Mouse (Mus musculus) large intestine, adult 2 months (tissue): ENCODE results near the gene Ppfia1. TPM values are rescaled to one million over a fixed set of nuclear protein-coding genes. Genes with fewer than 3 reads are reported as not detected.
A peak's percentile ranks its signal among the peaks of the same experiment; 100 is the strongest.

ENCODE experiments used
- DNase-seq: peaks from one replicate; pipeline ENCODE4 v3.0.0-alpha.2; 2012; ENCODE audit warnings: low read depth, low spot score
- WGBS: fragments of 180-500 bp; shearing (Covaris S2); methylation state at CpG from one replicate; pipeline ENCODE4 v1.1.7; 2018; 5-methylcytosine and 5-hydroxymethylcytosine counted together
- polyA plus RNA-seq: library from polyadenylated mRNA; depleted of rRNA; stranded (reverse); fragments of >200 nt; gene quantifications from 2 replicates; pipeline ENCODE4 v1.2.3, GENCODE M21; 2012; rRNA removed

Gene Ppfia1
- polyA plus RNA-seq = 24.7 and 28.9 TPM in 2 replicates

DNA sequence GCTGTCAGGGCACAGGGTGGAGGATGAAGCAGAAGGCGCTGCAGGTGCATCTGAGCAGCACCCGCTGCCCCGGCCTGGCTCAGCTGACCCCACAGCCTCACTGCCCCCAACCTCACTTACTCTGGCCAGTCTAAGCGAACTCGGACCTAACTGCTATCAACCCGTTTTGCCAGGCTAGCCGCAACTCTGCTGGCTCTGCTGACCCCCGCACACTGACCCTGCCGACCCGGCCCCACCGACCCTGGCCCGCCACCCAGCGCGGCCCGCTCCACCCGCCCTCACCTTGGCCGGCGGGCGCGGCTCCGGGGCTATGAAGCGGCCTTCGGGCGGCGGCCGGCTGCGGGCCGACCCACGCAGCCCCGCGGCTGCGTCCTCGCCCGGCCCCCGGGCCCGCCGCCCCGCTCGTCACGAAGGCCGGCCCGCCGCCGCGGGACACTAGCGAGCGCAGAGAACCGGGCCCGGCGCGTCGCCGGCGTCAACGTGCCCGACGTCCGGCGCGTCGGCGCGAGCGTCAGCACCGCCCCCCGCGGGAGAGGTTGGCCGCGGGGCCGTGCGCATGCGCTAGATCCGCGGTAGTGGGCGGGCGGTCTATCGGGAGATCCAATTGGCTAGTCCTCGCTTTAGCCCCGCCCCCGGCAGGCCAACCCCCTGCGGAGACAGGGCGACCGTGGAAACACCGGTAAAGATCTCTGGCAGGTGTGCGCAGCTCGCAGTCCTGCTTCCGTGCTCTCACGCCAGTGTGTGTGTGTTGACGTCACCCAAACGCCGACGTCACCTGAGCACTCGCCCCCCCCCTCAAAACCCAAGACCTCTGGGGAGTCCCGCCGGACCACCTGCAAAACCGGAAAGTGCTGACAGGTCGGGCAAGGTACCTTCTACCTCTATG is at the start of gene Ppfia1:
Gene Ppfia1, minus strand, starts transcription at position 493 of the 886 bp plus-strand sequence.
- WGBS = under 1% methylated on average over 97 of the region's 97 CpGs
- DNase-seq = peak; percentile 73

- WGBS = 86% methylated on average over 6 of the region's 6 CpGs
- no peak for DNase-seq
These were observed 46.9 kb upstream of the Ppfia1 start for GRCm38 (mm10) chr7:144600333-144600900.

DNA sequence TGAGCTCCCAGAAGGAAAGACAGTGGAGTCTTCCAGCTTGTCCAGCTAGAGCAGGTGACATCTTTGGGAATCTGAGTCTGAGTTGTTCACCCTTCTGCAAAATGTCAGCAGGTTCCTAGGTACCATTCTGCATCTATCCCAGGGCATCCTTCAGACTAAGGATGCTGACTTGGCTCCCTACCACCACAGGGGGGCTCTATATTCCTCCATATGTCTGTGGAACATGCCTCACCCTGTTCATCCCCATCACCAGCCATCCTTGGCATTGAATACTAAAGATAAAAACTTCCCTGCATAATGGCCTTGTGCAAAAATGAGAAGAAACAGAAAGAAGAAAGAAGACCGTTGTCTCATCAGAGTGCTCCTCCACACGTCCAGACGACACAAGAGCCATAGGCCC is 36.0 kb upstream of the Ppfia1 start:
- 92% methylated on average over 3 of the region's 3 CpGs for WGBS
- DNase-seq = no peak

GRCm38 (mm10) chr7:144587291-144587690 is 33.8 kb upstream of the Ppfia1 start:
- WGBS = 45% methylated on average over 2 of the region's 2 CpGs
- DNase-seq = no peak

GRCm38 (mm10) chr7:144585648-144586047 is 32.1 kb upstream of the Ppfia1 start:
- 20% methylated on average over 6 of the region's 6 CpGs for WGBS

DNA sequence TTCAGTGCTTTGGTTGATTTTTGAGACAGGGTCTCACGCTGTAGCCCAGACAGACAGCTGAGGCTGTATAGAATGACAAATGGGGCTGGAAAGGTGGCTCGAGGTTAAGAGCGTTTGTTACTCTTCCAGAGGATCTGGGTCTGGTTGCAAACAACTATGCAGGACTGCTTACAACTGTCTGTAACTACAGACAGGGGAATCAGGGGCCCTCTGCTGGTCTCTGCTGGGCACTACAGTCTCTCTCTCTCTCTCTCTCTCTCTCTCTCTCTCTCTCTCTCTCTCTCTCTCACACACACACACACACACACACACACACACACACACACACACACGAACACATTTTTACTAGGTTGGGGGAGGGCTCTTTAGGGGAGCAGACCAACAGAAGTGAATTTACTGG is 30.1 kb upstream of the Ppfia1 start:
- DNase-seq = no peak
- WGBS = 3% methylated on average over 4 of the region's 4 CpGs

More at GRCm38 (mm10) chr7:144585648-144586047, 32.1 kb upstream of the Ppfia1 start:
- DNase-seq = no peak

DNA sequence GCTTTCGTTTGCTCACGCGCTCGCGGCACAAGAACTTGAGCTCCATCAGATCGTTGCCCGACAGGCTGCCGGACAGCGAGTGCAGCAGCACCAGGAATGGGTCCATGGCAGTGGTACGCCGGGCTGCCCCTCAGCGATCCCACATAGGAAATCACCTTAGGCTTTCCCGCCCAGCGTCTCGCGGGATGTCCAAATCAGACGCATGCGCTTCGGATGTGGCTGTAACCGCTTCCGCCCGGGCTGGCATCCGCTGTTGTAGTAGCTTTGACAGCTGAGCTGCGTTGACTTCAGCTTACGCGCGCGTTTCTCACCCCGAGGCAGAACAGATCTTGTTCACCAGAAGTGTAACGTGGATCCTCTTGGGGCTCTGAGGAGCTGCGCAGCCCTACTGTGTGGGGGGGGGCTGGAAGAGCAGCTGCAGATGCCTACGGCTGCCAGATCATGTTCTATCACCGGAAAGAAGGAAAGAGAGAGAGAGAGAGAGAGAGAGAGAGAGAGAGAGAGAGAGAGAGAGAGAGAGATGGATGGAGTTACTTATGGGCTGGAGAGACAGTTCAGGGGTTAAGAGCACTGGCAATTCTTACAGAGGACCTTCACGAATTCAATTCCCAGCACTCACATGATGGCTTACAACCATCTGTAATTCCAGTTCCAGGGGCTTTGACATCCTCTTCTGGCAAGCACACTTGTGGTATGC is 28.9 kb upstream of the Ppfia1 start, which contains the start of gene Fadd:
Gene Fadd, minus strand, starts transcription at position 180 of the 697 bp plus-strand sequence.
- DNase-seq = peak; percentile 88
- WGBS = under 1% methylated on average over 34 of the region's 34 CpGs

GRCm38 (mm10) chr7:144581559-144582283 is 28.2 kb upstream of the Ppfia1 start:
- DNase-seq = peak; percentile 70
- 1% methylated on average over 42 of the region's 43 CpGs for WGBS

DNA sequence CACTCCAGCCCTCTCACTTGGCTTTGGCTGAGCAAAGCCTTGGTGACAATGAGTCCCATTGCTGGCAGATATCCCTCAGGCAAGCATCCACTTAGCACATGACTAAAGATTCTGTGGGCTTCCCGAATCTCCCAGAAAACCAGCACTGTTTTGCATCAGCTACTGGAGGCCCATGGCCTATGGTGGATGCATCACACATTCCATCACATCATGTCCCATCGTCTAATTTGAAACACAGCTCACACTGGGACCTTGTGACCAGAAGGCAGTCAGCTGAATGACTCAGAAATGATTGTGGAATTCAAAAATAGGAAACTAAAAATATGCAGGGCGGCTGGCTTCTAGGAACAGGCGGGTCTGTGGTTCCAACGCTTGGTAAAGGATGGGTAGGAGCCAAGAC is 24.3 kb upstream of the Ppfia1 start:
- WGBS = 82% methylated on average over 5 of the region's 5 CpGs
- no peak for DNase-seq

DNA sequence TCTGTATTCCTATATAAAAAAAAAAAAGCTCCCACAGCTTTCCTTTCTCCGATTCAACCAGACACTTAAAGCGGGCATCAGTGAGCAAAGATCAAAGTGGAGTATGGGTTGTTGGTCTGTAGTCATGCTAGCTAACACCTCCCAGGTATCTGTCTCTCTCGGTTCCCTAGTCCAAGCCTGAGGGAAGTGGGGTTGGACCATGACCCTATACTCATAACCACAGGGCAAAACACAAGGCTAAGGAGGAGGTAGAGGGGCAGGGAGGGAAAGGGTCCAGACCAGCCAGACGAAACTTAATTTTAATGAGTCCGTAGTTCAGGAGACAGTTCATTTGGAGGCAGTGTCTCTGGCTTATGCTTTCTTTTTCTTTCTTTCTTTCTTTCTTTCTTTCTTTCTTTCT is 18.7 kb upstream of the Ppfia1 start:
- 46% methylated on average over 5 of the region's 5 CpGs for WGBS
- no peak for DNase-seq

- DNase-seq = no peak
These were observed 18.1 kb upstream of the Ppfia1 start for GRCm38 (mm10) chr7:144571598-144571997.

DNA sequence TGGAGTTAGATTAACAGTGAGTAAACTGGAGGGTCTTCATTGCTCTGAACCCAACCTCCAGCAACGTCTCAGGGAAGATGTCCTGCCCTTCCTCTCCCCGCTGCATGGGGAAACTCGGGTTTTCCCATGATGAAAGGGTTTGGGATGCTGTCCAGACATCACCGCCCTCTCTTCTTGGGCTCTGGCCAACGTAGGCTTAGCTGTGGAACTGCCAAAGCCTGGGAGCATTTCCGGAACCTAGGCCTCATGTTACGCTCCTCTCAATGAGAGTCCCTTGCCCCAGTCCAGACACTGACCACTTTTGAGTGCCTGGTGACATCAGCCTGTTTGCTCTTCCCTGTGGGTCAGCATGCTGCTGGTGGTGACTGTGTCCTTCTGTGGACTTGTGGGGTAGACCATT is 15.9 kb upstream of the Ppfia1 start:
- WGBS = 22% methylated on average over 7 of the region's 7 CpGs

DNA sequence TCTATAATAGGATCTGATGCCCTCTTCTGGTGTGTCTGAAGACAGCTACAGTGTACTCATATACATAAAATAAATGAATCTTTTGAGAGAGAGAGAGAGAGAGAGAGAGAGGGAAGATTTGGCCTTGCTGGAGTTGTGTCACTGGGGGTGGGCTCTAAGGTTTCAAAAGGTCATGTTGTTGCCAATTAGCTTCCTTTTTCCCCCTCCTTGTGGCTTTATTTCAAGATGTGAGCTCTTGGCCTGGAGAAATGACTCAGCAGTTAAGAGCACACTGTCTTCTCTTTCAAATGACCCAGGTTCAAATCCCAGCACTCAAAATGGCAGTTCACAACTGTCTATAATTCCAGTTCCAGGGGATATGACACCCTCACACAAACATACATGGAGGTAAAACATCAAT is 14.6 kb upstream of the Ppfia1 start:
- DNase-seq = no peak

More for the DNA sequence above, 15.9 kb upstream of the Ppfia1 start:
- DNase-seq = no peak

DNA sequence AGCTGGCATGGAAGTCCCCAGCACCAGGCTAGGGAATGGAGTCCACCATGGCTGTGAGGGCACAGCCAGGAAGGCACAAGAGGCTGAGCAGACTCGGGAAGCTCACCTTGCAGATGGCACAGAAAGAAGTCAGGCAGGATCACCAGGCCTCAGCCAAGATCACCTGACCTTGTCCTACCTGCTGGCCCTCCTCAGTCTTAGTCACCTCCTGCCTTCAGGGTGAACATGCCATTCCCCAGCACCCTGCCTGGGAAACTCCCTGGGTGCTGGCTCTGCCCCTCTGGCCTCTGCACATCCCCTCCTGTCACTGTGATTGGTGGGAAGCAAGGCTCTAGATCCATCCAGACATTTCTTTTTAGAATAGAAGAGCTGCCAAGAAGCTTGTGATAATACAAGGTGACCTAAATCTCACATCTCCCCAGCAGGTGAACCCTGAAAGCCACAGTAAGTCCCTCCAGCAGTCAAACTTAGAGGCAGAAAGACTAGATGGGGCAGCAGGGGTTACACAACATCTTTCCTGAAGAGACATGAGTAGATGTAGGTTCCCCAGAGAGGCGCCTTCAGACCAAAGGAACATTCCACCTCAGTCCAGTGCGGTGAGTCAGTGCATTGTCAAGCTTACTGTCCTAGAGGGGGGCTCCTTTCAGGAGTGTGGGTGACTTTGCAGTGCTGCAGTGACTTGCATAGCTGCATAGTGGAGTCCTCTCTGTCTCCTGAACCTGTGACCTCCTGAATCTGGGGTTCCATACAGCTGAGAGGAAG is 13.6 kb upstream of the Ppfia1 start:
- WGBS = 62% methylated on average over 3 of the region's 3 CpGs
- no peak for DNase-seq

DNA sequence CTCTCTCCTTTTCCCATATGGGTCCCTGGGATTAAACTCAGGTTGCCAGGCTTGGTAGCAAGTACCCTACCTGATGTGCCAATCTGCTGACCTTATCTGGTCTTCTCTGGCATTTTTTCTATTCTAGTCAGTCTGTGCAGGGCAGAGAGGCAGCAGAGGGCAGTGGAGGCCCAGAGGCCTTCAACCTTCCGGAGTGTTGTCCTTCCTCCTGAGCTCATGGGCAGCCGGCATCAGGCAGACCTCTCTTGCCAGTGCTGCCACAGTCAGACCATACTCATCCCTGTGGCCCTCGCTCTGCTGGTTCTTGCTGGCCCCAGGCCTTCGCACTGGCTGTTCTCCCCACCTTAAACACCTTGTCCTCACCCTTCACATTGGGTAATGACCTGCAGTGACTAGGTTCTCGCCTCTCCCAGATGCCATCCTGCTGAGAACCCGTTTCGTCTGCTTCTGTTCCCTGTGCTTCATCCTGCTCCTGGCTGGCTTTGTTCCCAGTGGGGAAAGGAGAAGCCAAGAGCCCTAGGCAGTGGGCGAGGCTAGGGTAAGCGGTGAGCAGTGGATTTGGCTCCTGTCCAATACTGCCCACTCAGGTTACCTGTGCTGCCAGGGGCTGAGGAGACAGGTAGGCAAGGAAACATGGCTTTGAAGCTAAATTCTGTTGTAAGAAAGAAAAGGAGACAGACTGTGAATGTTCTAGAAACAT is 10.1 kb upstream of the Ppfia1 start:
- DNase-seq = no peak
- WGBS = 36% methylated on average over 9 of the region's 9 CpGs

DNA sequence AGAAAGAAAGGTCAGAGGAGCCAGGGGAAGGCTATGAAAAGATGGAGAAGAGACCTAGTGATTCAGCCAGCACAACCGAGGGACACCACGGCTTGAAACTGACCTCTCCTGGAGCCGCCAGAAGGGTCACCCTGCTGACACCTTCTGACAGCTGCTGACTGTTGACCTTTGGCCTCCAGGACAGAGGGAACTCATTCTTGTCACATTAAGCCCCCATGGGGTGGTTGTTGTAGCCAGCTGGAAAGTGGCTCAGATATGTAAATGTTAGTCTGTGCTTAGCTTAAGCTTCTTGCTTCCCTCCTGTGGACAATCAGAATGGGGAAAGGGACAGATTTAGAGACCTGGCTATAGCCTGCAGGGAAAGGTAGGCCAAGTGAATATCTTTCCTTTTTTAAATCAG is 8.5 kb upstream of the Ppfia1 start:
- DNase-seq = no peak
- WGBS = 66% methylated on average over 3 of the region's 3 CpGs

GRCm38 (mm10) chr7:144560594-144560993 is 7.1 kb upstream of the Ppfia1 start:
- DNase-seq = no peak
- 90% methylated on average over 4 of the region's 4 CpGs for WGBS

DNA sequence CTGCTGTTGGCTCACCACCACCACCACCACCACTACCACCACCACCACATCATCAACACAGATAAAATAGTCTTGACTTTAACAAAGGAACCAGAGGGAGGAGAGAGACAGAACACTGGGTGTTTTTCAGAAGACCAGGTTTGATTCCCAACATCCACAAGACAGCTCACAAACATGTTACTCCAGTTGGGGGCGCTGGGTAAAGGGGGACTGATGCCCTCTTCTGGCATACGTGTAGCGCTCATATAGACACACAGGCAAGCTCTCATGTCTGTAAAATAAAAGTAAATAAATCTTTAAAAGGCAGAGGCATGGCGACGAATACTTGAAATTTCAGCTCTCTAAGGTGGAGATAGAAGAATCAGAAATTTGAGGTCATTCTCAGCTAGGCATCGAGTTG is 5.0 kb upstream of the Ppfia1 start:
- no peak for DNase-seq
- WGBS = 49% methylated on average over 6 of the region's 6 CpGs

GRCm38 (mm10) chr7:144554123-144554472 is 569 bp upstream of the Ppfia1 start:
- WGBS = 16% methylated on average over 8 of the region's 8 CpGs
- no peak for DNase-seq
